Mouse (Mus musculus) left cerebral cortex, adult 2 months (tissue): ENCODE measurements around the gene Ddx46. TPM values are rescaled to one million over a fixed set of nuclear protein-coding genes. Genes with fewer than 3 reads are reported as not detected.
"Not testable (repeated sequence)": the region's sequence is repeated elsewhere in the genome, so short reads cannot be mapped to it uniquely, and the experiment has no call there.

ENCODE experiments used
- DNase-seq, 2 experiments: peaks; one replicate each; pipeline ENCODE4 v3.0.0; 2021 to 2022; ENCODE audit warnings: low spot score in 2 of 2, mixed read lengths in 1 of 2; ENCODE audit errors: extremely low spot score in 1 of 2
- H3K27ac ChIP-seq: fragments of 200-600 bp; 2 replicates; pipeline ENCODE4 v1.8.1; 2022
- H3K4me3 ChIP-seq: fragments of 200-600 bp; 2 replicates; pipeline ENCODE4 v1.8.1; 2022
- CTCF ChIP-seq: fragments of 200-600 bp; IDR thresholded peaks from 2 replicates; pipeline ENCODE4 v1.8.1; 2022; ENCODE audit warnings: antibody characterized with exemption, mild to moderate bottlenecking, moderate library complexity
- intact Hi-C: fragments of 180-260 bp; cut with DNase I; formaldehyde crosslinking; loops from one replicate; pipeline ENCODE4 v1.15.1; 2025
- total RNA-seq, 2 experiments: library from RNA; stranded (reverse); gene quantifications; 2 replicates each; pipeline ENCODE4 v1.2.3; 2021

Ddx46 gene
- total RNA-seq, 2 experiments from 2014 or later = 48.5 to 50.3 TPM

GRCm38 (mm10) chr13:55606899-55607623, 27.8 kb upstream of the Ddx46 start:
- H3K27ac ChIP-seq = peak overlapping the region; percentile 36; the same call in 1 of the 2 replicates
- no peak for DNase-seq
- no peak overlapping the region for H3K4me3 ChIP-seq
- TF ChIP-seq CTCF = no peak
- intact Hi-C loops = no loop called here

- Histone ChIP-seq H3K4me3 (no peak overlapping the region), H3K27ac (no peak overlapping the region; the same call in 1 of the 2 replicates)
- intact Hi-C loops = no loop called here
- no peak for TF ChIP-seq CTCF
- no peak for DNase-seq
Observed at GRCm38 (mm10) chr13:55607624-55608006, 27.2 kb upstream of the Ddx46 start.

GRCm38 (mm10) chr13:55611996-55612395, 22.8 kb upstream of the Ddx46 start:
- DNase-seq = no peak
- Histone ChIP-seq H3K4me3 (no peak overlapping the region), H3K27ac (no peak overlapping the region)
- no peak for TF ChIP-seq CTCF
- intact Hi-C loops = no loop called here

- intact Hi-C loops = no loop called here
- no peak for DNase-seq
- no peak for TF ChIP-seq CTCF
- Histone ChIP-seq H3K27ac (no peak overlapping the region), H3K4me3 (no peak overlapping the region)
Observed at GRCm38 (mm10) chr13:55613471-55613870, 21.4 kb upstream of the Ddx46 start.

GRCm38 (mm10) chr13:55619328-55619727, 15.5 kb upstream of the Ddx46 start:
- intact Hi-C loops = no loop called here
- Histone ChIP-seq H3K4me3 (no peak overlapping the region), H3K27ac (no peak overlapping the region)
- no peak for DNase-seq
- TF ChIP-seq CTCF = no peak

- TF ChIP-seq CTCF = no peak
- Histone ChIP-seq H3K27ac (no peak overlapping the region), H3K4me3 (no peak overlapping the region)
- intact Hi-C loops = loop anchor here (5.0 kb wide), 1 partner anchor 107 kb away; the partner anchor contains the start of gene Pcbd2
- no peak for DNase-seq
Observed at GRCm38 (mm10) chr13:55620275-55620674, 14.6 kb upstream of the Ddx46 start.

GRCm38 (mm10) chr13:55622156-55622648, 12.6 kb upstream of the Ddx46 start:
- Histone ChIP-seq H3K27ac (peak overlapping the region; percentile 100), H3K4me3 (peak overlapping the region; percentile 80)
- DNase-seq = not testable (repeated sequence)
- intact Hi-C loops = loop anchor here (5.0 kb wide), 1 partner anchor 105 kb away; the partner anchor contains the start of gene Pcbd2

GRCm38 (mm10) chr13:55622649-55623541, 11.9 kb upstream of the Ddx46 start, which contains the start of gene Caml:
Gene Caml (plus strand): TSS chr13:55623005.
- no peak for TF ChIP-seq CTCF
- DNase-seq = peak; percentile 84 to 85
- Histone ChIP-seq H3K27ac (peak within 1 kb of the TSS; percentile 100), H3K4me3 (peak within 1 kb of the TSS; percentile 80)
- intact Hi-C loops = loop anchor here (5.0 kb wide), 1 partner anchor 104 kb away; the partner anchor contains the start of gene Pcbd2

- H3K27ac ChIP-seq = peak overlapping the region; percentile 80
- no peak for TF ChIP-seq CTCF
- intact Hi-C loops = no loop called here
- H3K4me3 ChIP-seq = peak overlapping the region; percentile 100
- DNase-seq = no peak
Observed at GRCm38 (mm10) chr13:55635146-55635571, 332 bp downstream of the Ddx46 start.

GRCm38 (mm10) chr13:55636185-55636983, 1.6 kb downstream of the Ddx46 start:
- no peak overlapping the region for H3K27ac ChIP-seq
- DNase-seq = no peak
- intact Hi-C loops = no loop called here
- no peak overlapping the region for H3K4me3 ChIP-seq
- TF ChIP-seq CTCF = no peak

GRCm38 (mm10) chr13:55640480-55640879, 5.7 kb downstream of the Ddx46 start:
- H3K4me3 ChIP-seq = not testable (repeated sequence)
- DNase-seq = peak; percentile 66 to 76
- intact Hi-C loops = loop anchor here (1.0 to 5.0 kb wide), 2 partner anchors 39 to 87 kb away; partner anchors contain the start of gene Pcbd2

More at GRCm38 (mm10) chr13:55640480-55640879, 5.7 kb downstream of the Ddx46 start:
- H3K27ac ChIP-seq = not testable (repeated sequence)
- TF ChIP-seq CTCF = peak; percentile 82
